Mouse (Mus musculus) limb, embryonic 11.5 days (tissue): ENCODE results near the gene Cdc42ep2. TPM values are rescaled to one million over a fixed set of nuclear protein-coding genes. Genes with fewer than 3 reads are reported as not detected.

Experiments
- ATAC-seq: fragments of 200-750 bp; cut with Nextera tagmentation; 2 replicates; pipeline ENCODE4 v1.8.0; 2017; ENCODE audit warnings: low read depth; ENCODE audit not compliant: insufficient number of reproducible peaks, low FRiP score, low TSS enrichment
- DNase-seq: peaks from one replicate; pipeline ENCODE4 v3.0.0-alpha.2; 2015; ENCODE audit warnings: low spot score
- H3K27ac ChIP-seq: fragments of 300-500 bp; sonication (generic); replicated peaks from 2 replicates; pipeline ENCODE4 v1.5.1; 2014; ENCODE audit warnings: low read depth, mild to moderate bottlenecking, low read length
- H3K27me3 ChIP-seq: fragments of 300-500 bp; sonication (generic); 2 replicates; pipeline ENCODE4 v1.6.1; 2014; ENCODE audit warnings: mild to moderate bottlenecking, low read length, mixed read lengths; ENCODE audit not compliant: control insufficient read depth, insufficient read depth
- H3K36me3 ChIP-seq: fragments of 300-500 bp; sonication (generic); 2 replicates; pipeline ENCODE4 v1.6.1; 2014; ENCODE audit warnings: mild to moderate bottlenecking, low read length, moderate library complexity, mixed read lengths; ENCODE audit not compliant: control insufficient read depth, insufficient read depth
- H3K4me1 ChIP-seq: fragments of 300-500 bp; sonication (generic); 2 replicates; pipeline ENCODE4 v1.6.1; 2014; ENCODE audit warnings: low read length, mixed read lengths; ENCODE audit not compliant: control insufficient read depth, insufficient read depth
- H3K4me2 ChIP-seq: fragments of 300-500 bp; sonication (generic); 2 replicates; pipeline ENCODE4 v1.6.1; 2014; ENCODE audit warnings: low read depth, mild to moderate bottlenecking, moderate library complexity; ENCODE audit not compliant: severe bottlenecking
- H3K4me3 ChIP-seq: fragments of 300-500 bp; sonication (generic); 2 replicates; pipeline ENCODE4 v1.5.1; 2014; ENCODE audit warnings: low read depth, low read length
- H3K9ac ChIP-seq: fragments of 300-500 bp; sonication (generic); 2 replicates; pipeline ENCODE4 v1.6.1; 2014; ENCODE audit warnings: mild to moderate bottlenecking, low read length
- H3K9me3 ChIP-seq: fragments of 300-500 bp; sonication (generic); 2 replicates; pipeline ENCODE4 v1.6.1; 2016; ENCODE audit warnings: low read length; ENCODE audit not compliant: control insufficient read depth
- WGBS: fragments of 180-500 bp; shearing (Covaris S2); extraction: QIAGEN DNeasy Blood & Tissue Kit; methylation state at CpG from one replicate; pipeline ENCODE4 v1.1.7; 2014; 5-methylcytosine and 5-hydroxymethylcytosine counted together
- polyA plus RNA-seq: library from polyadenylated mRNA; unstranded; fragments of >200 nt; fragmentation: Nextera tagmentation; extraction: Ambion mirVana; gene quantifications from 2 replicates; pipeline ENCODE4 v1.2.1, GENCODE M21; 2014

Gene Cdc42ep2
- polyA plus RNA-seq, result 1.5 and 2.2 TPM in 2 replicates

GRCm38 (mm10) chr19:5924713-5925093 lies at the start of gene Cdc42ep2:
TSS of gene Cdc42ep2 (minus strand) at chr19:5924816.
- peak; percentile 96 for DNase-seq
- Histone ChIP-seq H3K36me3 (no peaks in the 10 kb centered on the region), H3K4me3 (peak within 1 kb of the TSS; percentile 37), H3K27ac (no peak within 1 kb of the TSS), H3K4me1 (peaks cover 12% of the 10 kb centered on the region), H3K4me2 (peak within 1 kb of the TSS; percentile 90), H3K27me3 (0 out of 2 replicates have a peak, but pooled peaks cover 2% of the 10 kb centered on the region), H3K9me3 (no peaks in the 10 kb centered on the region), H3K9ac (no peak within 1 kb of the TSS)
- ATAC-seq, result peak; percentile 89
- WGBS, result under 1% methylated on average over 18 of the region's 18 CpGs

- Histone ChIP-seq H3K4me2 (no peak overlapping the region), H3K4me3 (no peak overlapping the region), H3K27me3 (no peaks in the 10 kb centered on the region), H3K9ac (no peak overlapping the region), H3K36me3 (no peaks in the 10 kb centered on the region), H3K9me3 (no peaks in the 10 kb centered on the region), H3K27ac (no peak overlapping the region), H3K4me1 (peaks cover 6% of the 10 kb centered on the region; the same call in 1 of the 2 replicates)
- DNase-seq, result no peak
- WGBS, result 90% methylated on average over 10 of the region's 10 CpGs
- ATAC-seq, result no peak
Measured at GRCm38 (mm10) chr19:5967664-5968063, 43.0 kb upstream of the Cdc42ep2 start.

GRCm38 (mm10) chr19:5966786-5967185 lies 42.2 kb upstream of the Cdc42ep2 start:
- H3K9ac ChIP-seq, result no peak overlapping the region
- 71% methylated on average over 6 of the region's 6 CpGs for WGBS
- DNase-seq (no peak), ATAC-seq (no peak)
- H3K27ac ChIP-seq, result no peak overlapping the region
- no peak overlapping the region for H3K4me3 ChIP-seq
- no peaks in the 10 kb centered on the region for H3K27me3 ChIP-seq
- no peaks in the 10 kb centered on the region for H3K36me3 ChIP-seq
- H3K4me1 ChIP-seq, result peaks cover 9% of the 10 kb centered on the region; the same call in 1 of the 2 replicates
- no peak overlapping the region for H3K4me2 ChIP-seq
- no peaks in the 10 kb centered on the region for H3K9me3 ChIP-seq

GRCm38 (mm10) chr19:5965910-5966309 lies 41.3 kb upstream of the Cdc42ep2 start:
- no peak overlapping the region for H3K4me2 ChIP-seq
- H3K36me3 ChIP-seq, result no peaks in the 10 kb centered on the region; the same call in 1 of the 2 replicates
- no peak for DNase-seq
- WGBS, result 89% methylated on average over 2 of the region's 2 CpGs
- no peak for ATAC-seq
- no peak overlapping the region for H3K27ac ChIP-seq
- no peaks in the 10 kb centered on the region for H3K27me3 ChIP-seq
- no peak overlapping the region for H3K4me3 ChIP-seq
- H3K9ac ChIP-seq, result no peak overlapping the region
- H3K9me3 ChIP-seq, result no peaks in the 10 kb centered on the region
- H3K4me1 ChIP-seq, result peaks cover 9% of the 10 kb centered on the region; the same call in 1 of the 2 replicates

GRCm38 (mm10) chr19:5965280-5965679 lies 40.7 kb upstream of the Cdc42ep2 start:
- no peak overlapping the region for H3K4me2 ChIP-seq
- DNase-seq (peak; percentile 88), ATAC-seq (peak; percentile 61; the same call in 1 of the 2 replicates)
- H3K4me1 ChIP-seq, result peaks cover 9% of the 10 kb centered on the region; the same call in 1 of the 2 replicates
- no peak overlapping the region for H3K4me3 ChIP-seq
- WGBS, result 7% methylated on average over 4 of the region's 4 CpGs
- no peak overlapping the region for H3K27ac ChIP-seq
- no peaks in the 10 kb centered on the region for H3K27me3 ChIP-seq
- no peaks in the 10 kb centered on the region for H3K9me3 ChIP-seq
- no peaks in the 10 kb centered on the region; the same call in 1 of the 2 replicates for H3K36me3 ChIP-seq
- H3K9ac ChIP-seq, result no peak overlapping the region

GRCm38 (mm10) chr19:5964804-5965203 lies 40.2 kb upstream of the Cdc42ep2 start:
- no peaks in the 10 kb centered on the region; the same call in 1 of the 2 replicates for H3K36me3 ChIP-seq
- 86% methylated on average over 2 of the region's 2 CpGs for WGBS
- H3K9me3 ChIP-seq, result no peaks in the 10 kb centered on the region
- H3K4me2 ChIP-seq, result peak overlapping the region; percentile 44; the same call in 1 of the 2 replicates
- ATAC-seq (no peak), DNase-seq (no peak)
- H3K27ac ChIP-seq, result no peak overlapping the region
- peak overlapping the region; percentile 51; the same call in 1 of the 2 replicates for H3K4me3 ChIP-seq
- H3K27me3 ChIP-seq, result no peaks in the 10 kb centered on the region
- H3K9ac ChIP-seq, result no peak overlapping the region
- H3K4me1 ChIP-seq, result peaks cover 9% of the 10 kb centered on the region; the same call in 1 of the 2 replicates

- DNase-seq (peak; percentile 88), ATAC-seq (peak; percentile 75; the same call in 1 of the 2 replicates)
- Histone ChIP-seq H3K9ac (peak within 1 kb of the TSS; percentile 76), H3K4me3 (peak within 1 kb of the TSS; percentile 51), H3K4me1 (peaks cover 9% of the 10 kb centered on the region; the same call in 1 of the 2 replicates), H3K4me2 (peak within 1 kb of the TSS; percentile 44), H3K27ac (0 out of 2 replicates have a peak within 1 kb of the TSS, but pooled peaks have one; percentile 57), H3K36me3 (peaks cover 3% of the 10 kb centered on the region; the same call in 1 of the 2 replicates), H3K9me3 (no peaks in the 10 kb centered on the region), H3K27me3 (no peaks in the 10 kb centered on the region)
- WGBS, result under 1% methylated on average over 50 of the region's 50 CpGs
Measured at GRCm38 (mm10) chr19:5963883-5964562, 39.4 kb upstream of the Cdc42ep2 start, which contains the start of gene Pola2. TSS of gene Pola2 (minus strand) at chr19:5964202.

- Histone ChIP-seq H3K36me3 (peaks cover 8% of the 10 kb centered on the region; the same call in 1 of the 2 replicates), H3K9ac (no peak overlapping the region), H3K9me3 (no peaks in the 10 kb centered on the region), H3K4me1 (peaks cover 9% of the 10 kb centered on the region; the same call in 1 of the 2 replicates), H3K4me3 (peak overlapping the region; percentile 51), H3K27ac (no peak overlapping the region), H3K4me2 (peak overlapping the region; percentile 44), H3K27me3 (no peaks in the 10 kb centered on the region)
- ATAC-seq, result no peak
- no peak for DNase-seq
- WGBS, result 62% methylated on average over 1 of the region's 1 CpGs
Measured at GRCm38 (mm10) chr19:5962651-5963050, 38.0 kb upstream of the Cdc42ep2 start.
